Mouse (Mus musculus) layer of hippocampus, postnatal 14 days (tissue): ENCODE data around the gene Vmn1r215. TPM values are rescaled to one million over a fixed set of nuclear protein-coding genes. Genes with fewer than 3 reads are reported as not detected.
"Not testable (repeated sequence)": the region's sequence is repeated elsewhere in the genome, so short reads cannot be mapped to it uniquely, and the experiment has no call there.

Experiments used
- DNase-seq, 2 experiments: peaks; one replicate each; pipeline ENCODE4 v3.0.0; 2021 to 2022; ENCODE audit warnings: low spot score in 2 of 2, mixed read lengths in 1 of 2
- long read RNA-seq, 2 experiments: library from polyadenylated mRNA; stranded (forward); transcript quantifications; one replicate each; pipeline ENCODE4 v2.0.0; 2021
- total RNA-seq, 2 experiments: library from RNA; stranded (reverse); gene quantifications; 2 replicates each; pipeline ENCODE4 v1.2.3; 2021

The Vmn1r215 gene
- total RNA-seq, result not detected
- long read RNA-seq, experiment 1, result 0 reads
- long read RNA-seq, experiment 2, result 0 reads

GRCm38 (mm10) chr13:23067725-23068124 is at the start of gene Vmn1r215:
Gene Vmn1r215, plus strand, starts transcription at chr13:23068025.
- DNase-seq, result no peak

GRCm38 (mm10) chr13:23018158-23018557 is 49.7 kb upstream of the Vmn1r215 start:
- no peak for DNase-seq

- DNase-seq, result no peak
These were observed 43.0 kb upstream of the Vmn1r215 start for GRCm38 (mm10) chr13:23024812-23025211.

GRCm38 (mm10) chr13:23030118-23030517 is 37.7 kb upstream of the Vmn1r215 start, which contains the start of gene Vmn1r214:
Gene Vmn1r214, plus strand, starts transcription at chr13:23030418.
- DNase-seq, result no peak

- DNase-seq, result peak in 1 of 2 experiments; percentile 2
These were observed 10.0 kb upstream of the Vmn1r215 start for GRCm38 (mm10) chr13:23057778-23058177.

- DNase-seq, result no peak
These were observed 1.5 kb downstream of the Vmn1r215 start for GRCm38 (mm10) chr13:23069312-23069711.

- no peak for DNase-seq
These were observed 26.6 kb downstream of the Vmn1r215 start for GRCm38 (mm10) chr13:23094386-23094785.

GRCm38 (mm10) chr13:23118126-23118525 is 50.3 kb downstream of the Vmn1r215 start, which contains the start of gene Vmn1r217:
Gene Vmn1r217, minus strand, starts transcription at chr13:23118226.
- DNase-seq, result not testable (repeated sequence)

- DNase-seq, result no peak
These were observed 52.8 kb downstream of the Vmn1r215 start for GRCm38 (mm10) chr13:23120611-23121010.

Other genes starting within 250 kb of the Vmn1r215 start
- not detected for gene Vmn1r210, start 236.7 kb upstream of the Vmn1r215 start, total RNA-seq
- gene Vmn1r211, start 210.5 kb upstream of the Vmn1r215 start, total RNA-seq, result not detected
- not detected for gene Vmn1r212, start 183.8 kb upstream of the Vmn1r215 start, total RNA-seq
- gene Vmn1r213, start 60.4 kb upstream of the Vmn1r215 start, total RNA-seq, result not detected
- gene Vmn1r214, start 37.6 kb upstream of the Vmn1r215 start, total RNA-seq, result not detected
- gene Vmn1r217, start 50.2 kb downstream of the Vmn1r215 start, total RNA-seq, result not detected
- not detected for gene Vmn1r218, start 65.1 kb downstream of the Vmn1r215 start, total RNA-seq
- gene Vmn1r219, start 91.3 kb downstream of the Vmn1r215 start, total RNA-seq, result not detected
- gene Vmn1r220, start 120.0 kb downstream of the Vmn1r215 start, total RNA-seq, result not detected
- gene Vmn1r221, start 146.1 kb downstream of the Vmn1r215 start, total RNA-seq, result not detected
- gene Vmn1r222, start 167.9 kb downstream of the Vmn1r215 start, total RNA-seq, result not detected
- not detected for gene Vmn1r223, start 179.1 kb downstream of the Vmn1r215 start, total RNA-seq